Comparison of ENCODE assay signal across 1 mouse cellular context in genomic region chr10:75936909-75937667, GRCm38 (mm10).
TF ChIP-seq lines count a peak whose summit lies in the region.

No protein-coding gene starts in this region.

TF ChIP-seq in CH12.LX, 34 proteins besides CTCF, POLR2A, EP300 and RAD21 (continued from another document):
- TF ChIP-seq CHD2 (IDR thresholded peaks at IDR 0.05; ENCODE audit: low read length) (no peak), GABPA (IDR thresholded peaks at IDR 0.05; ENCODE audit: insufficient replicate concordance, low read depth, low read length) (no peak), NRF1 (IDR thresholded peaks at IDR 0.05; ENCODE audit: low read depth, low read length) (peak; percentile 46; the same call in 1 of the 2 replicates), SMC3 (IDR thresholded peaks at IDR 0.05; ENCODE audit: low read depth, low read length) (no peak; the same call in 1 of the 2 replicates), MEF2A (IDR thresholded peaks at IDR 0.05; ENCODE audit: borderline replicate concordance, low read depth, low read length) (0 out of 2 replicates have a peak, but pooled peaks have one; percentile 17), KAT2A (IDR thresholded peaks at IDR 0.05; ENCODE audit: insufficient replicate concordance, low read length) (no peak), TBP (conservative IDR thresholded peaks at IDR 0.05; ENCODE audit: low read depth, low read length) (no peak), TCF12 (IDR thresholded peaks at IDR 0.05; ENCODE audit: low read depth, low read length) (peak; percentile 32; the same call in 1 of the 2 replicates), MXI1 (IDR thresholded peaks at IDR 0.05; ENCODE audit: low read depth, low read length) (peak; percentile 1; the same call in 1 of the 2 replicates), ZNF384 (IDR thresholded peaks at IDR 0.05; ENCODE audit: low read depth, low read length) (no peak), ELF1 (IDR thresholded peaks at IDR 0.05; ENCODE audit: low read depth, low read length) (0 out of 2 replicates have a peak, but pooled peaks have one; percentile 32)
